Mouse (Mus musculus): ENCODE data around the gene Tpmt. TPM values are rescaled to one million over a fixed set of nuclear protein-coding genes. Genes with fewer than 3 reads are reported as not detected.

The Tpmt gene
- total and polyA plus RNA-seq, 2 experiments from 2014 or later: 12.1 to 14.4 TPM

GRCm38 (mm10) chr13:47043833-47044616 lies 512 bp downstream of the Tpmt start:
- ATAC-seq: peak; percentile 21
- H3K4me2 ChIP-seq (ENCODE audit: low read depth, low read length): peak overlapping the region; percentile 99
- H3K9ac ChIP-seq (replicated peaks; ENCODE audit: low read length): peak overlapping the region; percentile 83
- H3K36me3 ChIP-seq (ENCODE audit: insufficient read depth, low read length): peaks cover 3% of the 10 kb centered on the region; the same call in 1 of the 2 replicates
- DNase-seq (ENCODE audit: low spot score): no peak
- 1% methylated on average over 45 of the region's 45 CpGs for WGBS
- H3K27ac ChIP-seq: peak overlapping the region; percentile 77
- H3K27me3 ChIP-seq (ENCODE audit: insufficient read depth, low read length): no peaks in the 10 kb centered on the region
- no peaks in the 10 kb centered on the region for H3K9me3 ChIP-seq (ENCODE audit: low read length)
- H3K4me1 ChIP-seq (ENCODE audit: insufficient read depth, low read length): 0 out of 2 replicates have a peak, but pooled peaks cover 3% of the 10 kb centered on the region
- H3K4me3 ChIP-seq (ENCODE audit: low read length): peak overlapping the region; percentile 86
- TF ChIP-seq CTCF (IDR thresholded peaks at IDR 0.05; ENCODE audit: low read depth): no peak

GRCm38 (mm10) chr13:47043030-47043680 lies 1.4 kb downstream of the Tpmt start, which contains the start of gene Kdm1b:
Kdm1b (plus strand) TSS chr13:47043499.
- Histone ChIP-seq H3K27ac (peak within 1 kb of the TSS; percentile 77), H3K36me3 (ENCODE audit: insufficient read depth, low read length) (no peaks in the 10 kb centered on the region), H3K27me3 (ENCODE audit: insufficient read depth, low read length) (no peaks in the 10 kb centered on the region), H3K9ac (replicated peaks; ENCODE audit: low read length) (peak within 1 kb of the TSS; percentile 83), H3K4me3 (ENCODE audit: low read length) (peak within 1 kb of the TSS; percentile 86), H3K4me1 (ENCODE audit: insufficient read depth, low read length) (0 out of 2 replicates have a peak, but pooled peaks cover 3% of the 10 kb centered on the region), H3K4me2 (ENCODE audit: low read depth, low read length) (peak within 1 kb of the TSS; percentile 99), H3K9me3 (ENCODE audit: low read length) (no peaks in the 10 kb centered on the region)
- DNase-seq (ENCODE audit: low spot score) (peak; percentile 97), ATAC-seq (peak; percentile 97)
- WGBS: under 1% methylated on average over 47 of the region's 48 CpGs
- TF ChIP-seq CTCF (IDR thresholded peaks at IDR 0.05; ENCODE audit: low read depth): no peak

- no peak overlapping the region for H3K27ac ChIP-seq
Measured at GRCm38 (mm10) chr13:47042024-47042633, 2.4 kb downstream of the Tpmt start.

GRCm38 (mm10) chr13:47040061-47040460 lies 4.5 kb downstream of the Tpmt start:
- TF ChIP-seq CTCF (IDR thresholded peaks at IDR 0.05; ENCODE audit: low read depth): no peak

More at GRCm38 (mm10) chr13:47042024-47042633, 2.4 kb downstream of the Tpmt start:
- DNase-seq (ENCODE audit: low spot score): peak; percentile 43
- no peaks in the 10 kb centered on the region for H3K27me3 ChIP-seq (ENCODE audit: insufficient read depth, low read length)
- 42% methylated on average over 8 of the region's 8 CpGs for WGBS
- no peak overlapping the region for H3K9ac ChIP-seq (replicated peaks; ENCODE audit: low read length)
- H3K36me3 ChIP-seq (ENCODE audit: insufficient read depth, low read length): no peaks in the 10 kb centered on the region
- peak overlapping the region; percentile 86 for H3K4me3 ChIP-seq (ENCODE audit: low read length)
- no peaks in the 10 kb centered on the region for H3K9me3 ChIP-seq (ENCODE audit: low read length)
- no peak for ATAC-seq
- H3K4me1 ChIP-seq (ENCODE audit: insufficient read depth, low read length): 0 out of 2 replicates have a peak, but pooled peaks cover 3% of the 10 kb centered on the region
- H3K4me2 ChIP-seq (ENCODE audit: low read depth, low read length): peak overlapping the region; percentile 99
- TF ChIP-seq CTCF (IDR thresholded peaks at IDR 0.05; ENCODE audit: low read depth): peak; percentile 33

GRCm38 (mm10) chr13:47037946-47038345 lies 6.6 kb downstream of the Tpmt start:
- no peaks in the 10 kb centered on the region for H3K36me3 ChIP-seq (ENCODE audit: insufficient read depth, low read length)
- H3K27me3 ChIP-seq (ENCODE audit: insufficient read depth, low read length): no peaks in the 10 kb centered on the region
- DNase-seq (ENCODE audit: low spot score) (no peak), ATAC-seq (no peak)
- no peak overlapping the region for H3K4me3 ChIP-seq (ENCODE audit: low read length)
- no peak for TF ChIP-seq CTCF (IDR thresholded peaks at IDR 0.05; ENCODE audit: low read depth)
- H3K4me2 ChIP-seq (ENCODE audit: low read depth, low read length): no peak overlapping the region
- WGBS: 70% methylated on average over 6 of the region's 6 CpGs
- H3K4me1 ChIP-seq (ENCODE audit: insufficient read depth, low read length): 0 out of 2 replicates have a peak, but pooled peaks cover 3% of the 10 kb centered on the region
- H3K9me3 ChIP-seq (ENCODE audit: low read length): no peaks in the 10 kb centered on the region
- no peak overlapping the region for H3K9ac ChIP-seq (replicated peaks; ENCODE audit: low read length)
- no peak overlapping the region for H3K27ac ChIP-seq

More at GRCm38 (mm10) chr13:47040061-47040460, 4.5 kb downstream of the Tpmt start:
- Histone ChIP-seq H3K4me1 (ENCODE audit: insufficient read depth, low read length) (0 out of 2 replicates have a peak, but pooled peaks cover 3% of the 10 kb centered on the region), H3K27ac (no peak overlapping the region), H3K36me3 (ENCODE audit: insufficient read depth, low read length) (no peaks in the 10 kb centered on the region), H3K27me3 (ENCODE audit: insufficient read depth, low read length) (no peaks in the 10 kb centered on the region), H3K9me3 (ENCODE audit: low read length) (no peaks in the 10 kb centered on the region), H3K4me3 (ENCODE audit: low read length) (no peak overlapping the region), H3K4me2 (ENCODE audit: low read depth, low read length) (no peak overlapping the region), H3K9ac (replicated peaks; ENCODE audit: low read length) (no peak overlapping the region)
- WGBS: 98% methylated on average over 5 of the region's 5 CpGs
- DNase-seq (ENCODE audit: low spot score) (no peak), ATAC-seq (no peak)

- no peaks in the 10 kb centered on the region for H3K9me3 ChIP-seq (ENCODE audit: low read length)
- no peak overlapping the region for H3K27ac ChIP-seq
- H3K4me3 ChIP-seq (ENCODE audit: low read length): no peak overlapping the region
- ATAC-seq (no peak), DNase-seq (ENCODE audit: low spot score) (no peak)
- H3K9ac ChIP-seq (replicated peaks; ENCODE audit: low read length): no peak overlapping the region
- WGBS: 84% methylated on average over 4 of the region's 4 CpGs
- H3K4me2 ChIP-seq (ENCODE audit: low read depth, low read length): no peak overlapping the region
- no peaks in the 10 kb centered on the region for H3K27me3 ChIP-seq (ENCODE audit: insufficient read depth, low read length)
- no peaks in the 10 kb centered on the region for H3K4me1 ChIP-seq (ENCODE audit: insufficient read depth, low read length)
- no peak for TF ChIP-seq CTCF (IDR thresholded peaks at IDR 0.05; ENCODE audit: low read depth)
- no peaks in the 10 kb centered on the region for H3K36me3 ChIP-seq (ENCODE audit: insufficient read depth, low read length)
Measured at GRCm38 (mm10) chr13:47033602-47034001, 10.9 kb downstream of the Tpmt start.
